Mouse (Mus musculus) heart, embryonic 14.5 days (tissue): Measurements from ENCODE around the gene Mrpl2. TPM values are rescaled to one million over a fixed set of nuclear protein-coding genes. Genes with fewer than 3 reads are reported as not detected.
A peak's percentile ranks its signal among the peaks of the same experiment; 100 is the strongest.

Experiments
- ATAC-seq: fragments of 200-750 bp; cut with Nextera tagmentation; 2 replicates; pipeline ENCODE4 v1.8.0; 2017; ENCODE audit warnings: low read depth, moderate TSS enrichment; ENCODE audit not compliant: insufficient number of reproducible peaks, insufficient read depth, low FRiP score
- H3K27ac ChIP-seq, 2 experiments: fragments of 200-500 bp in 1 of 2; fragments of 300-500 bp in 1 of 2; sonication (generic) in 1 of 2; replicated peaks in 1 of 2; 2 replicates each; pipeline ENCODE4 v1.5.1; 2012 to 2014; ENCODE audit warnings: low read depth in 2 of 2, low read length in 2 of 2, control low read depth in 1 of 2, mild to moderate bottlenecking in 1 of 2, mixed read lengths in 1 of 2; ENCODE audit not compliant: control insufficient read depth in 1 of 2, insufficient read depth in 1 of 2
- H3K27me3 ChIP-seq: fragments of 300-500 bp; sonication (generic); 2 replicates; pipeline ENCODE4 v1.6.1; 2014; ENCODE audit warnings: mild to moderate bottlenecking, low read length, control low read depth; ENCODE audit not compliant: control insufficient read depth, insufficient read depth
- H3K36me3 ChIP-seq: fragments of 300-500 bp; sonication (generic); 2 replicates; pipeline ENCODE4 v1.6.1; 2014; ENCODE audit warnings: mild to moderate bottlenecking, control low read depth, low read length, mixed read lengths; ENCODE audit not compliant: control insufficient read depth, insufficient read depth
- H3K4me1 ChIP-seq, 2 experiments: fragments of 200-500 bp in 1 of 2; fragments of 300-500 bp in 1 of 2; sonication (generic) in 1 of 2; 2 replicates each; pipeline ENCODE4 v1.6.1; 2012 to 2014; ENCODE audit warnings: low read length in 2 of 2, control low read depth in 1 of 2, mixed read lengths in 1 of 2; ENCODE audit not compliant: control insufficient read depth in 2 of 2, insufficient read depth in 2 of 2
- H3K4me2 ChIP-seq: fragments of 300-500 bp; sonication (generic); 2 replicates; pipeline ENCODE4 v1.6.1; 2014; ENCODE audit warnings: mild to moderate bottlenecking, low read length
- H3K4me3 ChIP-seq, 2 experiments: fragments of 200-500 bp in 1 of 2; fragments of 300-500 bp in 1 of 2; sonication (generic) in 1 of 2; 2 replicates each; pipeline ENCODE4 v1.5.1; 2012 to 2014; ENCODE audit warnings: low read length in 2 of 2, mild to moderate bottlenecking in 2 of 2, control low read depth in 1 of 2, low read depth in 1 of 2, moderate library complexity in 1 of 2; ENCODE audit not compliant: control insufficient read depth in 1 of 2, insufficient read depth in 1 of 2
- H3K9ac ChIP-seq: fragments of 300-500 bp; sonication (generic); 2 replicates; pipeline ENCODE4 v1.6.1; 2014; ENCODE audit warnings: mild to moderate bottlenecking, low read length
- H3K9me3 ChIP-seq: fragments of 300-500 bp; sonication (generic); 2 replicates; pipeline ENCODE4 v1.6.1; 2016; ENCODE audit warnings: low read length, control low read depth; ENCODE audit not compliant: control insufficient read depth
- WGBS: fragments of 180-500 bp; shearing (Covaris S2); extraction: QIAGEN DNeasy Blood & Tissue Kit; methylation state at CpG from one replicate; pipeline ENCODE4 v1.1.7; 2014; 5-methylcytosine and 5-hydroxymethylcytosine counted together
- polyA plus RNA-seq: library from polyadenylated mRNA; unstranded; fragments of >200 nt; fragmentation: Nextera tagmentation; extraction: Ambion mirVana; gene quantifications from 2 replicates; pipeline ENCODE4 v1.2.1, GENCODE M21; 2014

Mrpl2 gene
- polyA plus RNA-seq, 1 experiment from 2014 or later = 122 TPM

- peak overlapping the region; percentile 66 to 78 for H3K4me3 ChIP-seq
- H3K27ac ChIP-seq = peak overlapping the region; percentile 40 to 69; a peak in 3 of 4 replicates
- H3K27me3 ChIP-seq = no peaks in the 10 kb centered on the region
- no peak for ATAC-seq
- H3K9me3 ChIP-seq = no peaks in the 10 kb centered on the region
- peaks cover 14 to 31% of the 10 kb centered on the region in 2 experiments for H3K4me1 ChIP-seq
- WGBS = 27% methylated on average over 12 of the region's 12 CpGs
- peak overlapping the region; percentile 94 for H3K4me2 ChIP-seq
- H3K9ac ChIP-seq = peak overlapping the region; percentile 77
- H3K36me3 ChIP-seq = peaks cover 60% of the 10 kb centered on the region
Measured at GRCm38 (mm10) chr17:46681466-46682118, 35.6 kb downstream of the Mrpl2 start.

GRCm38 (mm10) chr17:46682654-46683389 lies 36.8 kb downstream of the Mrpl2 start:
- no peak for ATAC-seq
- Histone ChIP-seq H3K9me3 (no peaks in the 10 kb centered on the region), H3K27ac (no peak overlapping the region), H3K27me3 (no peaks in the 10 kb centered on the region), H3K36me3 (peaks cover 58% of the 10 kb centered on the region), H3K4me2 (no peak overlapping the region), H3K4me1 (peaks cover 14 to 31% of the 10 kb centered on the region in 2 experiments), H3K4me3 (no peak overlapping the region), H3K9ac (no peak overlapping the region)
- WGBS = 88% methylated on average over 16 of the region's 16 CpGs

GRCm38 (mm10) chr17:46685913-46686312 lies 39.9 kb downstream of the Mrpl2 start:
- WGBS = 90% methylated on average over 6 of the region's 6 CpGs
- H3K4me3 ChIP-seq = no peak overlapping the region
- ATAC-seq = no peak
- H3K4me1 ChIP-seq = peaks cover 3 to 12% of the 10 kb centered on the region in 2 experiments; a peak in 3 of 4 replicates
- H3K27ac ChIP-seq = no peak overlapping the region
- no peak overlapping the region for H3K9ac ChIP-seq
- no peak overlapping the region for H3K4me2 ChIP-seq
- H3K36me3 ChIP-seq = peaks cover 60% of the 10 kb centered on the region
- H3K9me3 ChIP-seq = no peaks in the 10 kb centered on the region
- no peaks in the 10 kb centered on the region for H3K27me3 ChIP-seq

DNA sequence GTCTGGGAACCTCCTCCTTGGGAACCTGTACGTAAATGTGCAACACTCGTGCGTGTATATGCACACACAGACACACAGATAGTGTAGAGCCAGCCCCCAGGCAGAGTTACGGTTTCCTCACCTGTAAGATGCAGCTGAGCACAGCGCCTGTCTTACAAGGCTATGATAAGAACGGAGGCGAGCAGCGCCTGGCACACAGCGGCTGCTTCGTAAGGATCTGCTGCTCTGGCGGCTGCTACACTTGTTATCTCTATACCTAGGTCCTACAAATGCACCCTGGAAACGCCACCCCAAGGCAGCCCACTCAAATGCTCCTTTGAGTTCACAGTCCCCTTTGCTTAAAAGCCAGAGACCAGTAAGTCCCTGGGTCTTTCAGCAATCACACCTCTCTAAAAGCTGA lies 44.6 kb downstream of the Mrpl2 start:
- no peaks in the 10 kb centered on the region for H3K9me3 ChIP-seq
- H3K27ac ChIP-seq = no peak overlapping the region
- no peak overlapping the region for H3K4me2 ChIP-seq
- no peaks in the 10 kb centered on the region for H3K27me3 ChIP-seq
- ATAC-seq = no peak
- 71% methylated on average over 12 of the region's 12 CpGs for WGBS
- no peak overlapping the region for H3K9ac ChIP-seq
- no peaks in the 10 kb centered on the region for H3K4me1 ChIP-seq
- H3K36me3 ChIP-seq = peaks cover 43% of the 10 kb centered on the region
- H3K4me3 ChIP-seq = no peak overlapping the region

DNA sequence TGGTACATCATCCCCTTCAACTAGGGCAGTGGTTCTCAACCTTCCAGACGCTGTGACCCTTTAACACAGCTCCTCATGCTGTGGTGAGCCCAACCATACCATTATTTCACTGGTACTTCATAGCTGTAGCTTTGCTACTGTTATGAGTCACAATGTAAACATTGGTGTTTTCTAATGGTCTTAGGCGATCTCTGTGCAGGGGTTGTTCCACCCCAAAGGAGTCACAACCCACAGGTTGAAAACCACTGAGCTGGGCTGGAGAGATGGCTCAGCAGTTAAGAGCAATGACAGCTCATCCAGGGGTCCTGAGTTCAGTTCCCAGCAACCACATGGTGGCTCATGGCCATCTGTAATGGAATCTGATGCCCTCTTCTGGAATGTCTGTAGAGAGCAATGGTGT lies 45.4 kb downstream of the Mrpl2 start:
- Histone ChIP-seq H3K36me3 (peaks cover 36% of the 10 kb centered on the region), H3K4me3 (no peak overlapping the region), H3K4me2 (no peak overlapping the region), H3K4me1 (no peaks in the 10 kb centered on the region), H3K9me3 (no peaks in the 10 kb centered on the region), H3K9ac (no peak overlapping the region), H3K27ac (no peak overlapping the region), H3K27me3 (no peaks in the 10 kb centered on the region)
- 90% methylated on average over 2 of the region's 2 CpGs for WGBS
- no peak for ATAC-seq

- WGBS = 83% methylated on average over 1 of the region's 1 CpGs
- Histone ChIP-seq H3K4me1 (no peaks in the 10 kb centered on the region), H3K9ac (no peak overlapping the region), H3K36me3 (peaks cover 36% of the 10 kb centered on the region), H3K4me3 (no peak overlapping the region), H3K4me2 (no peak overlapping the region), H3K27me3 (no peaks in the 10 kb centered on the region), H3K9me3 (no peaks in the 10 kb centered on the region), H3K27ac (no peak overlapping the region)
- ATAC-seq = no peak
Measured at GRCm38 (mm10) chr17:46694517-46695063, 48.6 kb downstream of the Mrpl2 start.

DNA sequence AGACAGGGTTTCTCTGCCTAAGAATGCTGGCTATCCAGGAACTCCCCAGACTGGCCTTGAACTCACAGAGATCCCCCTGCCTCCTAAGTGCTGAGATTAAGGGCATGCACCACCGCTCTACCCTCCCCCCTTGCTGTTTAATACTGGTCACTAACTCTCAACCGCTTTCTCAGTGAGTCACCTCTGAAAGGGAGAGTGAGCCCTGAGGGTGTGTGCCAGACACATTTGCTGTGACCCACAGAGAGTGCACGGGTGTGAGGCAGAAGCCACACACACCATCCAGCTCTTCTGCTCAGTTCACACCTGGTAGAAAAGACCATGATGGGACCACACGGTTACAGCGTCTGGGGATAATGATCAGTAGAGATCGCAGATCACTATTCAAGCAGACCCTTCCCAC lies 52.5 kb downstream of the Mrpl2 start:
- ATAC-seq = 0 out of 2 replicates have a peak, but pooled peaks have one; percentile 16
- peaks cover 28% of the 10 kb centered on the region for H3K36me3 ChIP-seq
- WGBS = 81% methylated on average over 6 of the region's 6 CpGs

More for the DNA sequence above, 52.5 kb downstream of the Mrpl2 start:
- no peaks in the 10 kb centered on the region for H3K27me3 ChIP-seq
- H3K9me3 ChIP-seq = no peaks in the 10 kb centered on the region
- H3K4me1 ChIP-seq = peaks cover 6 to 10% of the 10 kb centered on the region in 2 experiments
- H3K27ac ChIP-seq = no peak overlapping the region
- H3K4me2 ChIP-seq = no peak overlapping the region
- no peak overlapping the region for H3K9ac ChIP-seq
- no peak overlapping the region for H3K4me3 ChIP-seq
